Mouse (Mus musculus) liver, postnatal 0 days (tissue): ENCODE measurements at regions not wholly inside any gene's neighbourhood (a gene's known extent, or its start where the extent isn't known, plus 50 kb on each side); places are given as distances from the start of the nearest gene placed in this dataset.

Source experiments
- CTCF ChIP-seq: sonication (generic); IDR thresholded peaks from 2 replicates; pipeline ENCODE4 v1.5.1; 2016; ENCODE audit warnings: antibody characterized with exemption, low read depth
- EP300 ChIP-seq: IDR thresholded peaks from 2 replicates; pipeline ENCODE4 v1.6.1; 2016; ENCODE audit warnings: antibody characterized with exemption, low read depth, mild to moderate bottlenecking

DNA sequence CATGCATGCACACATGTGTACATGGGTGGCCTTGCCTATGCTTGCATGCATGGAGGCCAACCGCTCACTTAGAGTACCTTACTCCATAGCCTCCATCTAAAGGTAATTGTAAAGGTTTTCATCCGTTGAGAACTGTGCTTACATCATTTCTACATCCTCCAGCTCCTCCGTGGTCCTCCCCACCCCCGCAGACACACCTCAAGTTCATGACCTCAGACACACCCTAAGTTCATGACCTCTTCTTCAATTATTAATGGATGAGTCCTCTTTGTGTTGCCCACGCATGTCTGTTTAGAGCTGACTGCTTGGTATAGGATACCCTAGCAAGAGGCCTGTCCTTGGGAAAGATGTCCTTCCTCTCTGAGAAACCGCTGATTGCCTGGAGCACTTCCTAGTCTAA, 156.8 kb upstream of the Plcz1 start:
- TF ChIP-seq CTCF: no peak
- TF ChIP-seq EP300: no peak
